Mouse (Mus musculus): ENCODE data around the gene Il4i1.

DNA sequence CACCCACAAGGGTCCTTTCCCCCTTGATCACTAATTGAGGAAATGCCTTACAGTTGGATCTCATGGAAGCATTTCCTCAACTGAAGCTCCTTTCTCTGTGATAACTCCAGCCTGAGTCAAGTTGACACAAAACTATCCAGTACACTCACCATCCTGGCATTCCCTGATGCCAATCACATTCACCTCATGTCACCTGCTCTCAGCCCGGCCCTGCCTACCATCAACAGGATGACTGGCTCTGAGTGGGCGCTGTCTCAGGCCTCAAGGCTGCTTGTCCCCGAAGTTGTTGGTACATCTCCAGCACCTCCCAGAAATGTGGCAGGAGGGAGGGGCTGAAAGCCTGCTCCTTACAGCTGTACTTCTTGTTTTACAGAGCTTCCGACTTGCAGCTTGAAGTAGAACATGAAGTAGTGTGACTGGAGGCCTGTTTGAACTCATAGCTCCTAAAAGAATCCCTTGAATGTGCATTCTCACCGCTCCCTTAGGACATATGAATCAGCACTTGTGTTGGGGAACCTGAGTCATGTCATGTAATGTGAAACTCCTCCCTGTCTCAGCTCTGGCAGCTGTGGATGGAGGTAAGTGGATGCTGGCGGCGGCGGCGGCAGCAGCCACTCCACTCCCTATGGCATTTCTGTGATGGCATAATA lies 39.2 kb upstream of the Il4i1 start:
- TF ChIP-seq CTCF (IDR thresholded peaks at IDR 0.05; ENCODE audit: insufficient read depth, low read depth, low read length) (no peak), POLR2A (IDR thresholded peaks at IDR 0.05; ENCODE audit: insufficient read depth, low read depth, low read length) (no peak)

Data from olfactory bulb, adult 2 months (tissue).